Mouse (Mus musculus): ENCODE data around the gene Reg3b. TPM values are rescaled to one million over a fixed set of nuclear protein-coding genes. Genes with fewer than 3 reads are reported as not detected.
"Not testable (repeated sequence)": the region's sequence is repeated elsewhere in the genome, so short reads cannot be mapped to it uniquely, and the experiment has no call there.

The Reg3b gene
- not detected for polyA plus RNA-seq (2017; shearing (Covaris generic))

DNA sequence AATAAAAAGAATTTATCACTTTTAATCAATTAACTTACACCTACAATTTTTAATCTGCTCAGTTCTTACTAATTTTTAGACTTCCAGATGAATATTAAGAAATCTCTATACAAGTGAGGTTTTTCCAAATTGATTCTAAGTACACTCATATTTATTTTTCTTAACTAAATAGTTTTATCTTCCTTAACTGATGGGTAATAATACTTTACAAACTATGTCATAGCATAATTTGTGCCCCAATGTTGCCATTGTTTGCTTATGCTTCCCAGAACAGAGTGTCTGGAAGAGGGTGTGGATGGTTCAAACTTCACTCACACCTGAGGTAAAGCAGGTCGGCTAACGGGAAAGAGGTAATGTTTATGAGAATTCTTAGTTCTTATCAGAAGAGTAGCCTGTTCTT lies at the start of gene Reg3b:
Reg3b (plus strand) TSS at position 301 of the 400 bp plus-strand sequence.
- ATAC-seq = no peak

DNA sequence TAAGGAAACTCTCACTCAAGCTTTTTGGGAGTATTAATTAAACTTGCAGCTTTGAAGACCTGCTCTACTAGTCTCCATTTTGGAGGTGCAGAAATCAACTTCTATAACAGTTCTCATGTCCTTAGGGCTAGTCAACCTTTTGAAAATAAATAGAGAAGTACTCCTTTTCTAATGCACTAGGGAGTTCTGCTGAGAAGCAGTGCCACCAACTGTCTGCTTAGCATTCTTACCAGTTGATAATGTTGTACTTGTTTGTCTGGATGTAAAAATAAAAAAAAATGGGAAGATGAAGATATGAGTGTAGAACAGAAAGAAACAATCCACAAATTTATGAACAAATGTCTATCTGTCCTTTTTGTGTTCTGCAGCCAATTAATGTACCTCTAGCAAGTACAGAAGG lies 42.7 kb upstream of the Reg3b start:
- ATAC-seq = no peak

- ATAC-seq = no peak
Measured at GRCm38 (mm10) chr6:78329166-78329565, 41.3 kb upstream of the Reg3b start.

GRCm38 (mm10) chr6:78331919-78332569 lies 38.4 kb upstream of the Reg3b start:
- no peak for ATAC-seq

DNA sequence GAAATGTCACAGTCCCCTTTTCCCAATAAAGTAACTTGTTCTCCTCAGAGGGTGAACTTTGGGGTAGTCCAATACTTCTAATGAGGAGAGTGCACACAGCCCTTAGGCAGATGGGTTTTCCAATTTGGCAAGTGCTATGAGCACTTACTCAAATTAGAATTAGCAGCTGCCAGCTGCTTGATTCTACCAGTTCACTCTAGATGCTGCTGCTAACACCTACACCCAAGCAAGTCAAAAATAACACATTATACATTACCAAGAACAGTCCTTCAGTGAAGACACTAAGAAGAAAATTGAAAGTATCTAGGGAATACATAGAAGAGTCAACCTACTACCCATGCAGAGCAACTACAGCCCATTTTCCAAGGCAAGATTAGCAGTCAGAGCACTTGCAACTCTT lies 30.2 kb upstream of the Reg3b start:
- ATAC-seq = no peak

DNA sequence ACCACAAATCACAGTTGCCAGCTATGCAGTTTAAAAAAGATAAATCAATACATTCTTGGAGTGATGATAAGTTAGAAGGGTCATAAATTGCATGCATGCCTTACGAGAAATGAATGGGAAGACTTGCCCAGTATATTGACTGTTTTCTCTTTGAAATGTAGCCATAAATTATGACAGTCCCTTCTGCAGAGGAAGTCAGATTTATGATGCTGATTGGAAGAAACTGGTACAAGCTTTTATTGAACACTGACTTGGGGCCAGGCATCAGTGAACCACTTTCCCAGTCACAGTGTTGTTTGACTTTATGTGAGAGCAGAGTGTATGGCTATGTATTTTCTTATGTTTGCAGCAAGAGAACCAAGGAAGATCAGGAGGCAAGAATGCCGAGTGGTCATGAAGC lies 28.8 kb upstream of the Reg3b start:
- ATAC-seq = no peak

- ATAC-seq = no peak
Measured at GRCm38 (mm10) chr6:78361971-78362563, 8.4 kb upstream of the Reg3b start.

GRCm38 (mm10) chr6:78378765-78379164 lies 8.3 kb downstream of the Reg3b start, which contains the start of gene Reg3d:
Gene Reg3d, minus strand, starts transcription at chr6:78378865.
- no peak for ATAC-seq

- ATAC-seq = no peak
Measured at GRCm38 (mm10) chr6:78380409-78380808, 10.0 kb downstream of the Reg3b start, which contains the start of gene Reg3a. Gene Reg3a, plus strand, starts transcription at chr6:78380709.

GRCm38 (mm10) chr6:78385609-78386008 lies 15.2 kb downstream of the Reg3b start:
- ATAC-seq = no peak

DNA sequence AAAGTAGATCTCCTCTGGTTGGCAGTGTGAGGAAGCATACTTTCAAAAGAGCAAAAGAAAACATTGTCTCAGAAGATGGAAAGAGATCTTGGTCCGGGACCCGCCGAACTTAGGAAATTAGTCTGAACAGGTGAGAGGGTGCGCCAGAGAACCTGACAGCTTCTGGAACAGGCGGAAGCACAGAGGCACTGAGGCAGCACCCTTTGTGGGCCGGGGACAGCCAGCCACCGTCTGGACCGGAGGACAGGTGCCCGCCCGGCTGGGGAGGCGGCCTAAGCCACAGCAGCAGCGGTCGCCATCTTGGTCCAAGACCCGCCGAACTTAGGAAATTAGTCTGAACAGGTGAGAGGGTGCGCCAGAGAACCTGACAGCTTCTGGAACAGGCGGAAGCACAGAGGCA lies 24.9 kb downstream of the Reg3b start, which contains the start of gene Reg2:
Reg2 (plus strand) TSS at position 301 of the 400 bp plus-strand sequence.
- not testable (repeated sequence) for ATAC-seq

DNA sequence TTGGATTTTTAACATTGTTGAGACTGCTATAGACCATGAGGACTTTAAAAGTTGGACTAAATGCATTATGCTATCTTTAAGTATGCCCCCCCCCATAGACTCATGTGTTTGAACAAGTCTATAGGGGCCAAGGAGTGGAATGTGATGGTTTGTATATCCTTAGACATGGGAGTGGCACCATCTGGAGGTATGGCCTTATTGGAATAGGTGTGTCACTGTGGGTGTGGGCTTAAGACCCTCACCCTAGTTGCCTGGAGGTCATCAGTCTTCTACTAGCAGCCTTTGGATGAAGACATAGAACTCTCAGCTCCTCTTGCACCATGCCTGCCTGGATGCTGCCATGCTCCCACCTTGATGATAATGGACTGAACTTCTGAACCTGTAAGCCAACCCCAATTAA lies 52.0 kb downstream of the Reg3b start, which contains the start of gene Reg1:
Reg1 (plus strand) TSS at position 301 of the 400 bp plus-strand sequence.
- not testable (repeated sequence) for ATAC-seq

Other genes starting within 250 kb of the Reg3b start
- gene Reg3d, start 8.2 kb downstream of the Reg3b start, polyA plus RNA-seq (2017; shearing (Covaris generic)) = not detected
- not detected for gene Reg3a, start 10.1 kb downstream of the Reg3b start, polyA plus RNA-seq (2017; shearing (Covaris generic))
- not detected for gene Reg2, start 25.0 kb downstream of the Reg3b start, polyA plus RNA-seq (2017; shearing (Covaris generic))
- gene Reg1, start 52.1 kb downstream of the Reg3b start, polyA plus RNA-seq (2017; shearing (Covaris generic)) = not detected
- gene Reg3g, start 98.2 kb downstream of the Reg3b start, polyA plus RNA-seq (2017; shearing (Covaris generic)) = not detected

Measured in CD4-positive, CD25-positive, alpha-beta regulatory T cell, adult 4 months (primary cell).